Mouse (Mus musculus) G1E-ER4 (cell line): Measurements from ENCODE around the gene Tnfrsf9. TPM values are rescaled to one million over a fixed set of nuclear protein-coding genes. Genes with fewer than 3 reads are reported as not detected.

Experiments used
- GATA1 ChIP-seq: IDR thresholded peaks from one replicate; pipeline ENCODE4 v1.8.0; 2012; ENCODE audit warnings: low read length, inconsistent platforms
- polyA plus RNA-seq: library from polyadenylated mRNA; stranded (reverse); fragments of >175 nt; gene quantifications from 2 replicates; pipeline ENCODE4 v1.2.3, GENCODE M21; 2012

Gene Tnfrsf9
- polyA plus RNA-seq, 1 experiment: not detected

- no peak for TF ChIP-seq GATA1
Observed at GRCm38 (mm10) chr4:150888492-150888891, 25.9 kb upstream of the Tnfrsf9 start.

- TF ChIP-seq GATA1: no peak
Observed at GRCm38 (mm10) chr4:150889273-150889954, 24.9 kb upstream of the Tnfrsf9 start.

- TF ChIP-seq GATA1: no peak
Observed at GRCm38 (mm10) chr4:150889955-150890315, 24.4 kb upstream of the Tnfrsf9 start.

- no peak for TF ChIP-seq GATA1
Observed at GRCm38 (mm10) chr4:150891308-150891707, 23.1 kb upstream of the Tnfrsf9 start.

- TF ChIP-seq GATA1: no peak
Observed at GRCm38 (mm10) chr4:150894718-150895501, 19.5 kb upstream of the Tnfrsf9 start.

GRCm38 (mm10) chr4:150896896-150897624 is 17.3 kb upstream of the Tnfrsf9 start:
- TF ChIP-seq GATA1: no peak

- no peak for TF ChIP-seq GATA1
Observed at GRCm38 (mm10) chr4:150898716-150899365, 15.5 kb upstream of the Tnfrsf9 start.

GRCm38 (mm10) chr4:150900486-150900885 is 13.9 kb upstream of the Tnfrsf9 start:
- TF ChIP-seq GATA1: no peak

GRCm38 (mm10) chr4:150901651-150902050 is 12.7 kb upstream of the Tnfrsf9 start:
- TF ChIP-seq GATA1: no peak

- TF ChIP-seq GATA1: no peak
Observed at GRCm38 (mm10) chr4:150902062-150902461, 12.3 kb upstream of the Tnfrsf9 start.

GRCm38 (mm10) chr4:150903091-150903742 is 11.1 kb upstream of the Tnfrsf9 start:
- TF ChIP-seq GATA1: no peak

GRCm38 (mm10) chr4:150907099-150907498 is 7.3 kb upstream of the Tnfrsf9 start:
- TF ChIP-seq GATA1: no peak

GRCm38 (mm10) chr4:150909451-150910156 is 4.8 kb upstream of the Tnfrsf9 start:
- TF ChIP-seq GATA1: no peak

GRCm38 (mm10) chr4:150910164-150910951 is 4.0 kb upstream of the Tnfrsf9 start:
- TF ChIP-seq GATA1: no peak

GRCm38 (mm10) chr4:150913743-150914142 is 619 bp upstream of the Tnfrsf9 start:
- no peak for TF ChIP-seq GATA1
